Mouse (Mus musculus): ENCODE data around the gene Scn4b.

GRCm38 (mm10) chr9:45121769-45122168 lies 16.4 kb upstream of the Scn4b start:
- TF ChIP-seq POLR2A (IDR thresholded peaks at IDR 0.05; ENCODE audit: borderline replicate concordance, extremely low read depth, insufficient read depth, insufficient read length, poor library complexity, severe bottlenecking) (no peak), CTCF (IDR thresholded peaks at IDR 0.05; ENCODE audit: borderline replicate concordance, extremely low read depth, insufficient read depth, insufficient read length) (peak; percentile 95)
